Mouse (Mus musculus): Measurements from ENCODE around the gene Ccdc187.

Ccdc187 gene

GRCm38 (mm10) chr2:26315925-26316311 lies 21.6 kb upstream of the Ccdc187 start:
- peak; percentile 93 for DNase-seq

GRCm38 (mm10) chr2:26315072-26315924 lies 20.9 kb upstream of the Ccdc187 start, which contains the start of gene Gpsm1:
Gene Gpsm1 (plus strand): TSS chr2:26315515.
- peak; percentile 90 for DNase-seq

- DNase-seq = peak; percentile 95
These were observed 20.1 kb upstream of the Ccdc187 start for GRCm38 (mm10) chr2:26314281-26315071.

GRCm38 (mm10) chr2:26313394-26313793 lies 19.0 kb upstream of the Ccdc187 start:
- DNase-seq = peak; percentile 55

- peak; percentile 75 for DNase-seq
These were observed 18.5 kb upstream of the Ccdc187 start for GRCm38 (mm10) chr2:26312812-26313211.

GRCm38 (mm10) chr2:26311936-26312335 lies 17.6 kb upstream of the Ccdc187 start:
- DNase-seq = no peak

- DNase-seq = no peak
These were observed 15.4 kb upstream of the Ccdc187 start for GRCm38 (mm10) chr2:26309739-26310138.

- DNase-seq = no peak
These were observed 12.3 kb upstream of the Ccdc187 start for GRCm38 (mm10) chr2:26306702-26307101.

GRCm38 (mm10) chr2:26305555-26305954 lies 11.2 kb upstream of the Ccdc187 start:
- no peak for DNase-seq

GRCm38 (mm10) chr2:26304711-26305110 lies 10.4 kb upstream of the Ccdc187 start:
- no peak for DNase-seq

- DNase-seq = no peak
These were observed 7.7 kb upstream of the Ccdc187 start for GRCm38 (mm10) chr2:26302005-26302503.

GRCm38 (mm10) chr2:26300808-26301174 lies 6.4 kb upstream of the Ccdc187 start:
- DNase-seq = peak; percentile 91

- DNase-seq = peak; percentile 79
These were observed 5.9 kb upstream of the Ccdc187 start for GRCm38 (mm10) chr2:26300161-26300807.

- DNase-seq = peak; percentile 84
These were observed 5.0 kb upstream of the Ccdc187 start for GRCm38 (mm10) chr2:26299336-26299735.

- DNase-seq = peak; percentile 54
These were observed 4.5 kb upstream of the Ccdc187 start for GRCm38 (mm10) chr2:26298856-26299230.

GRCm38 (mm10) chr2:26298208-26298855 lies 4.0 kb upstream of the Ccdc187 start:
- peak; percentile 75 for DNase-seq

GRCm38 (mm10) chr2:26296606-26297195 lies 2.3 kb upstream of the Ccdc187 start:
- DNase-seq = peak; percentile 59

GRCm38 (mm10) chr2:26290133-26290532 lies 4.2 kb downstream of the Ccdc187 start:
- DNase-seq = no peak

GRCm38 (mm10) chr2:26286391-26286790 lies 8.0 kb downstream of the Ccdc187 start:
- no peak for DNase-seq

- no peak for DNase-seq
These were observed 8.6 kb downstream of the Ccdc187 start for GRCm38 (mm10) chr2:26285804-26286203.

GRCm38 (mm10) chr2:26280594-26280993 lies 13.8 kb downstream of the Ccdc187 start:
- no peak for DNase-seq

GRCm38 (mm10) chr2:26279712-26280111 lies 14.6 kb downstream of the Ccdc187 start:
- no peak for DNase-seq
